Mouse (Mus musculus): ENCODE results near the gene Anapc7.

- TF ChIP-seq CTCF (IDR thresholded peaks at IDR 0.05; ENCODE audit: control insufficient read depth, insufficient read depth, low read length): no peak
- no peak for TF ChIP-seq POLR2A (IDR thresholded peaks at IDR 0.05; ENCODE audit: borderline replicate concordance, control insufficient read depth, low read depth, low read length)
These were observed 73.0 kb downstream of the Anapc7 start for GRCm38 (mm10) chr5:122494449-122494848.

All from bone marrow, adult 2 months (tissue).